Mouse (Mus musculus): ENCODE results near the gene Sfxn5. TPM values are rescaled to one million over a fixed set of nuclear protein-coding genes. Genes with fewer than 3 reads are reported as not detected.

Sfxn5 gene
- total RNA-seq, 1 experiment from 2014 or later = 7.3 TPM

DNA sequence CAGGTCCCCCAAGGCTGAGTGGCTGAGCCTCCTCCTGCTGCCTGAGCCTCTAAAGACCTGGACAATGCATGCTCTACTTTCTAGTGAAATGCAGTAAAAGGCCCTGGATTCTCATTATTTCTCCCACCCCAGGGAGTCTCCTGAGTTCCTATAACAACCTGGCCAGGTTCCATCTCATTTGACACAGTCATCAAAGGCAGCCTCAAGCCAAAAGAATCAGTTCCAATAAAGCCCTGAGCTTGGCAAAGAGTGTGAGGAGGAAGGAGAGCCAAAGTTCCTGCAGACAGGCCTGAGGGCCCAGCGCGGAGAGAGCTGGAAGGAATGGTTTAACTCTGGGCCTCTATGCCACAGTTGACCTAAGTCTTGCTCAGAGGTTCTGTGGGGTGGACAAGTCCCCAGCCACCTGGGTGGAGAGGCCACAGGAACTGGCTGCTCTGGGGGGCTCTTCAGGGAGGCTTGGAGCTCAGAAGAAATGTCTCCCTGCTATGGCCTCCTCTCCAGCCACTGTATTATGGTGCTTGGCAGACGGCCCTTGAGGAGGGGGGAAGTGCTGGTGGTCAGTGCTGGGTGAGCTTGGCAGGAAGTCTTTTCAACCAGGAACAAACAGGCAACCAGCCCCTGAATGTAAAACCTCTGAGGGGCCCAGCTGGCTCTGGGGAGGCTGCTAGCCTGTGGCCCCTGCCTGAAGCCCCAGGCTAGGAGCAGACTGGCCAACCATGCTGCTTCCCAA is 30.7 kb downstream of the Sfxn5 start:
- no peak for ATAC-seq (replicated peaks; ENCODE audit: insufficient number of reproducible peaks, low FRiP score, low TSS enrichment, poor library complexity, severe bottlenecking)

DNA sequence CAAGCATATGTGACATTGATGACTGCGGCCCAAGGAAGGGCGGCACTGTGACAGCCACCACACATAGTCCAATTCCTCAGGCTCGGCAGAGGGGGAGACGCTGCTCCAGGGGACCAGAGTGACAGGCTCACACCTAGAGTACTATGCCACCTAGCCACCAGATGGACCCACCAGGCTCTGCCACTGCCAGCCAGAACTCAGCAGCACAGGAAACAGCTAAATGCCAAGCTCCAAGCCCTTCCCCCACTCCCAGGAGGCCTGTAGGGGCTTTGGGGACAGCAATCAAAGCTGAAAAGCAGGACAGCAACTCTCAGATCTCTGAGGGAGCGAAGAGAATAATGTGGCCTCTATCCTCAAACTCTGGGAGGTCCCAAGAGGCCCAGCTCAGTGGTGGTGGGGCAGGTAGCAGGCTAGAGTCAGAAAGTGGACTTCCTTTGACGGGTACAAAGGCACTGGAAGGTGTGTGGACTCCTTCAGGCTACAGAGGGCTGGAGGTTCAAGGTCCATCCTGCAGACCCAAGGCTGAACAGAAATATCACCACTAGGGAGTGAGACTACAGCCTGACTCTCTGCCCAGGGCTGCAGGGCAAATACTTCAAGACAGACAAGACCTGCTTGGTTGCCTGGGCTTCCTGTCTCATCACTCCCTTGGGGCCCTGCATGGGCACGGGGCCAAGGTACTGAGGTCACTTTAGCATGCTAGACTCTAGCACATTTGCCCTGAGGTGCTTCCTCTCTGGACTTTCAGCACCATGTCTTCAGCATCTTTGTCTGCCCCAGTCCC is 37.6 kb downstream of the Sfxn5 start:
- peak; percentile 44 for ATAC-seq (replicated peaks; ENCODE audit: insufficient number of reproducible peaks, low FRiP score, low TSS enrichment, poor library complexity, severe bottlenecking)

- no peak for ATAC-seq (replicated peaks; ENCODE audit: insufficient number of reproducible peaks, low FRiP score, low TSS enrichment, poor library complexity, severe bottlenecking)
These were observed 39.2 kb downstream of the Sfxn5 start for GRCm38 (mm10) chr6:85294004-85294379.

DNA sequence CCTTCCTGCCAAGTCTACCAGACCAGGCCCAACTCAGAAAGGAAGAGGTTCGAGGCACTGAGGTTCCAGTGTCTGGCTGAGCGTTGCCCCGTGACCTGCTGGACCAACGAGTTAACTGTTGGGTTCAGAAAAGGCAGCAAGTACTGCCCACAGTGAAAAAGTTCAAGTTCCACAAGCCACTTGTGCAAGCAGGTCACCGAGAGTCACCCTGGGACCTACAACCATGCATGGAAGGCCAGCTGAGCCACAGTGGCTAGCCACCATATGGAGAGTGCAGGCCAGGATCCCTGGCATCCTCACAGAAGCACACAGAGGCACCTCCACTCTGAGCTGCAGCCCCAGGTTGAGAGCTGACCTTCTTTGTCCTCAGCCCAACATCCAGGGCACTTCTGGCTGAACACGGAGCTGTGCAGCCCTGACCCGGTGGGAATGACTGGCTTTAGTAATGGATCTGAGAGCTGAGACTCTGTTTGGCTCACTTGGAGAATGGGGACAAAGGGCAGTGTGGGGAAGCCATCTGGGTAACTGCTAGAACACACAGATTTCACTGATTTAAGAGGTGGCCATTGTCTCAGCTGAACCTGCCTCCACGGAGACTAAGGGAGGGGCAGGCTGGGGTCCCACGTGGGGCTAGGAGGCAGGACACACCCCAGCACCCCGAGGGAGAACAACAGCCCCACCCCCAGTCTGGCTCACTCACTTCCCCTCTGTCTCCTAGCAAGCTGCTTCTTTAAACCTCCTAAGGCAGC is 39.8 kb downstream of the Sfxn5 start:
- ATAC-seq (replicated peaks; ENCODE audit: insufficient number of reproducible peaks, low FRiP score, low TSS enrichment, poor library complexity, severe bottlenecking) = peak; percentile 54

- ATAC-seq (replicated peaks; ENCODE audit: insufficient number of reproducible peaks, low FRiP score, low TSS enrichment, poor library complexity, severe bottlenecking) = no peak
These were observed 42.1 kb downstream of the Sfxn5 start for GRCm38 (mm10) chr6:85290869-85291824.

DNA sequence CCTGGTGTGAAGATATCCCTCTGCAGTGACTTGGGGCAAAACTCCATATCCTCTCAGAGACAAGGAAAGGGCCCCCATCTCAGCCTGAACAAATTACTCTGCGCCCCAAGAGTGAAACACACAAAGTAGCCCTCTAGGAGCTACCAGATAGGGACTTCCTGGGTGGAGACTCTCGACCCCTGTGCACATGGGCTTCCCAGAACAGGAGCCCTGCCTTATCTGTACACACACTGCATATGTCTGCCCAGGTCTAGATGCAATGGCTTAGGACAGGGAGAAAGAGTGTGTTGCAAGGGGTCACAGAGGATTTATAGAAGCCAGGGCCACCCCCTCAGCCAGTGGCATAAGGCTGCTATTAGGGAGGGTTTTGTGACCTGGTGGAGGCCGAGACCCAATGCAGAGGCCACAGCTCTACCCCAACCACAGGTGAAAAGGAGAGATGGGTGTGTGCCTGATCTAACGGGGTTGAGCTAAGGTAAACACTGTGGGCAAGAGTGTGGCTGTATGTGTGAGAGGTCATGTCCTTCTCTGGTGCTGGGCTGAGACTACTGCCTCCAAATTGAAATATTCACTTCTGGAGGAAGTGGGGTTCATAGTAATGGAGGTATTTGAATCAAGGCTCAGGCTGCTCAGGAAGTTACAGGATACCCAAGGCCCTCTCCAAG is 44.9 kb downstream of the Sfxn5 start:
- ATAC-seq (replicated peaks; ENCODE audit: insufficient number of reproducible peaks, low FRiP score, low TSS enrichment, poor library complexity, severe bottlenecking) = no peak

DNA sequence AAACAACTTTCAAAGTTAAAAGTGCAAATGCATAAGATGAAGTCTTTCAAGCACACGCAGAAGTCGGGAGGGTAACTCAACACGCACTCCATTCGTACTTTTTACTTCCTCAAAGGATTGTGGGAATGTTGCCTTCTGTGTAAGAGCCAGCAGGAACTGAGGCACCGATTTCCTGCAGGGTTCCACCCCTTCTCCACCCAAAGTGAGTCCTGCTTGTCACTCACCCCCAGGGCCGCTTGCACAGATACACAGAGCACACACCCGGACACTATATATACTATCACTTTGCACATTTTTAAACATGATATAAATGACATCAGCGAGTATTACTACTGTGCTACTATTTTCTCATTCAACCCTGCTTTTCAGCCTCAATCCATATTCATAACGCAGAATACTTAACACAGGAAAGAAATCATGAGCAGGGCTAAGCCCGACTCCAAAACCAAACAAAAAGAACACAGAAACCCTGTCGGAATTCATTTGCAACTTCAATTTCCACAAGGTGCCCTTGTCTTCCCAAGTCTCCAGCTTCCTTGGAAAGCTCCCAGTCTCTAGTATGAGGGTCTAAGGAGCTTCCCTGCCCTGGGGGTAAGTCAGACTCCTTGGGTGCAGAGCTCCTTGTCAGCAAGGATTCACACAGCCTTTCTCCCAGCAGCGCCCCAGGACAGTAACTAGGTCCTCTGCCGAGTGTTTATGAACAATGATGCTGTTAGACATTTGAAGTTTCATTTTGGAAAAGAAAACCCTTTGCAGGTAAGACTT is 46.8 kb downstream of the Sfxn5 start:
- no peak for ATAC-seq (replicated peaks; ENCODE audit: insufficient number of reproducible peaks, low FRiP score, low TSS enrichment, poor library complexity, severe bottlenecking)

GRCm38 (mm10) chr6:85280871-85281270 is 52.4 kb downstream of the Sfxn5 start:
- no peak for ATAC-seq (replicated peaks; ENCODE audit: insufficient number of reproducible peaks, low FRiP score, low TSS enrichment, poor library complexity, severe bottlenecking)

GRCm38 (mm10) chr6:85276571-85276970 is 56.7 kb downstream of the Sfxn5 start:
- no peak for ATAC-seq (replicated peaks; ENCODE audit: insufficient number of reproducible peaks, low FRiP score, low TSS enrichment, poor library complexity, severe bottlenecking)

- ATAC-seq (replicated peaks; ENCODE audit: insufficient number of reproducible peaks, low FRiP score, low TSS enrichment, poor library complexity, severe bottlenecking) = no peak
These were observed 60.8 kb downstream of the Sfxn5 start for GRCm38 (mm10) chr6:85272436-85272835.

DNA sequence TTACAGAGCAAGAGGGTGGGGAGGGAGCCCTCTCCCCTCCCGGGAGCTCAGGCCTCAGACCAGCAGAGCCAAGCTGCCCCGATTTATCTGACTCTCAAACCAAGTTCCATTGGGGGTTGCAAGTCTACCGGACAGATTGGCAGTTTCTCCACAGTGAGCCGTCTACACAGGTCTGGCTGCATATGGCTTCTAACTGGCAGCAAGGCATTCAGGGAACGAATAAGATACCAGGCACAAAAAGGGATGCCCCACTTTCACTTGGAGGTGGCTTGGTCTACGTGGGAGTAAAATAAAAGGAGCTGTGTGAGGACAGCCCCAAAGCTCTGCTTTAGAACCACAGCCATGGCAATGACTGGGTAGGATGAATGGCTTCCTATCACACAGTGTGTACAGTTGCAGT is 67.2 kb downstream of the Sfxn5 start:
- ATAC-seq (replicated peaks; ENCODE audit: insufficient number of reproducible peaks, low FRiP score, low TSS enrichment, poor library complexity, severe bottlenecking) = no peak

GRCm38 (mm10) chr6:85264982-85265518 is 68.2 kb downstream of the Sfxn5 start:
- ATAC-seq (replicated peaks; ENCODE audit: insufficient number of reproducible peaks, low FRiP score, low TSS enrichment, poor library complexity, severe bottlenecking) = no peak

DNA sequence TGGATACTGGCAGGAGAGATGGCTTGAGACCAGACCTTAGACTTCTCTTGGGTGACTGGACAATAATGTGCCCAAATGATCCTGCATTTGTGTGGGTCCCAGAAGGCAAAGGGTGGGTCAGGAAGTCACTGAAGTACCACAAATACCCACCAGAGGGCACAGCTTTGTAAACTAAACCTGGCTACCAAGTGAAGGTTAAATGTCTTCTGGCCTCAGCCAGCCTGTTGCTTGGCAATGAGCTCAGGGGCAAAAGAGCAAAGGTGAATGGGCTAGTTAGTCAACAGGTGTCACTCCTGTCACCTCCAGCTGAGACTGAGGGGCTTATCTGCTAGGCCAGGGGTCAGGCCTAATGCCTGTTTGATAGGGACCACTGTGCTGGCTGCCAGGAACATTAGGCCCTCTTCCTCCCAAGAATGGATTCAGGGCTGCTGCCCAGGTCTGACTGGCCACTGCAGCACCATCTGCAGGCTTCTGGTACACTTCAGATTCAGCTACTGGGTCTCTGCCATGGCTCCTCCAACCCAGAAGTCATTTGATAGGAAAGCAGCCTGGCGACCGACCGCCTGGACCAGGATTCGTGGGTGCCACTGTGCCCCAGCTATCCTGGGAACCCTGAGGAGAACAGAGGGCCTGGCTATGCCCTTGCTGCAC is 70.2 kb downstream of the Sfxn5 start:
- ATAC-seq (replicated peaks; ENCODE audit: insufficient number of reproducible peaks, low FRiP score, low TSS enrichment, poor library complexity, severe bottlenecking) = 0 out of 2 replicates have a peak, but pooled peaks have one; percentile 42

GRCm38 (mm10) chr6:85259094-85259630 is 74.1 kb downstream of the Sfxn5 start:
- no peak for ATAC-seq (replicated peaks; ENCODE audit: insufficient number of reproducible peaks, low FRiP score, low TSS enrichment, poor library complexity, severe bottlenecking)

- no peak for ATAC-seq (replicated peaks; ENCODE audit: insufficient number of reproducible peaks, low FRiP score, low TSS enrichment, poor library complexity, severe bottlenecking)
These were observed 77.6 kb downstream of the Sfxn5 start for GRCm38 (mm10) chr6:85255578-85255977.

DNA sequence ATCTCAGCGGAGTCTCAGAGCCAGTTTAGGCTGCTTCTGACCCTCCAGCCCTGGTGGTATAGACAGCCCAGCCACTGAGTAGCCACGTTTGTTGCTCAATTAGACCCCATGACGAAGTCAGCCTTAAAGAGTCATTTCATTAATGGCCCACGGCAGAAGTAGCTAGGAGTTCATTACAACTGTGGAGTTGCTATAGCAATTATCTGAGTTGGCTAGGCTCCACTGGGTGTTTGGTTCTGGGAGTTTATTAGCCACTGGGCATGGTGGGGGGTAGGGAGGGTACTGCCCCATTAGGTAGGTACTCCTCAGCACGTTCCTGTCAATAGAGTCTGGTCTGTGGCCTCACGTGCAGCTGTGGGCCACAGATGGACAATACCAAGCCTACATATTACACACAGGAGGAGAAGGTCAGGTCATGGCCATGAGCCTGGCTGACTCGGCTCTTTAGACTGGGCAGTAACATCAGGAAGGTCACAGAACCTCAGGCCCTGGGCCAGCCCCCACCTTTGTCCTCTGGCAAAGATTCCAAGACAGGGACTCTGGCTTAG is 79.2 kb downstream of the Sfxn5 start:
- no peak for ATAC-seq (replicated peaks; ENCODE audit: insufficient number of reproducible peaks, low FRiP score, low TSS enrichment, poor library complexity, severe bottlenecking)

Measured in monocyte, adult 5-6 weeks (primary cell).